Mouse (Mus musculus): ENCODE data around the gene H2-Ke6.

DNA sequence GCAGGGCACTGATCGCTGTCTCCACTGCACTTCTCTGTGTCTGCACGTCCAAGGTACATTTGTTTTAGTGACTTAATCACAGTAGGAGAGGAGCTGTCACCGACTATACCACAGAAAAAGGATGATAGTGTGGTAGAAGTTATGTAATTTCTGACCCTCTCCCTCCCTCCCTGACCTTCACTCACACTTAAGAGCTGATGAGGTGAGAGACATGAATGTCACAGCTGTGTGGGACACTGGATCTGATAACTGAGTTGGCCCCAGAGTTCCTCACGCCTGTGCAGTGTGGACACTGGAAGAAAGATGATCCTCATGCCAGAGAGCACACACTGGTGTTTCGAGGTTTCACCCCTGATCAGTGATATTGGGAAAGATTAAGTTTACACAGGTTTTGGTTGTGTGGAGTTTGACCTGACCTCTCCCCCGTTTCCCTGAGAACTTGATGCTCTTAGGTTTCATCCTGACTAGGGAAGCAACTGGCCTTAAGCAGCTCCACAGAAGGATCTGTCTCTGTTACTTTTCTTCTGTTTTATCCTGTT lies 48.3 kb downstream of the H2-Ke6 start:
- TF ChIP-seq CTCF (IDR thresholded peaks at IDR 0.05; ENCODE audit: low read depth, low read length) (no peak), POLR2A (IDR thresholded peaks at IDR 0.05; ENCODE audit: extremely low read depth, insufficient read depth, low read length) (no peak)

All from liver, adult 2 months (tissue).